Mouse (Mus musculus) lung, postnatal 14 days (tissue): Measurements from ENCODE around the gene Snap29.

ENCODE experiments used
- DNase-seq: peaks from one replicate; pipeline ENCODE4 v3.0.0; 2021

Gene Snap29

GRCm38 (mm10) chr16:17474761-17475160, 69.0 kb downstream of the Snap29 start:
- DNase-seq: no peak

- no peak for DNase-seq
Observed at GRCm38 (mm10) chr16:17475326-17475725, 69.5 kb downstream of the Snap29 start.

GRCm38 (mm10) chr16:17478331-17478943, 72.7 kb downstream of the Snap29 start:
- no peak for DNase-seq
